Mouse (Mus musculus): ENCODE results near the gene F2rl1. TPM values are rescaled to one million over a fixed set of nuclear protein-coding genes. Genes with fewer than 3 reads are reported as not detected.

F2rl1 gene
- polyA plus RNA-seq, 1 experiment from 2014 or later, result not detected

- no peak overlapping the region for H3K4me2 ChIP-seq (ENCODE audit: low read depth)
- ATAC-seq (ENCODE audit: insufficient read depth, low FRiP score, low TSS enrichment) (no peak), DNase-seq (ENCODE audit: low spot score) (no peak)
- H3K4me3 ChIP-seq (ENCODE audit: low read depth, low read length), result no peak overlapping the region
- 81% methylated on average over 11 of the region's 11 CpGs for WGBS
- H3K9me3 ChIP-seq (ENCODE audit: control insufficient read depth, low read length), result no peaks in the 10 kb centered on the region
- 0 out of 2 replicates have a peak, but pooled peaks cover 2% of the 10 kb centered on the region for H3K4me1 ChIP-seq (ENCODE audit: control insufficient read depth, insufficient read depth, low read length)
- no peaks in the 10 kb centered on the region for H3K36me3 ChIP-seq (ENCODE audit: control insufficient read depth, insufficient read depth, low read length)
- H3K27ac ChIP-seq (ENCODE audit: low read depth, low read length), result no peak overlapping the region
- no peak overlapping the region for H3K9ac ChIP-seq (ENCODE audit: low read length)
- H3K27me3 ChIP-seq (ENCODE audit: control insufficient read depth, insufficient read depth, low read length), result no peaks in the 10 kb centered on the region
These were observed 29.0 kb upstream of the F2rl1 start for GRCm38 (mm10) chr13:95553885-95554492.

- no peak for DNase-seq (ENCODE audit: low spot score)
- Histone ChIP-seq H3K4me3 (ENCODE audit: low read depth, low read length) (no peak overlapping the region), H3K9ac (ENCODE audit: low read length) (no peak overlapping the region), H3K4me1 (ENCODE audit: control insufficient read depth, insufficient read depth, low read length) (0 out of 2 replicates have a peak, but pooled peaks cover 9% of the 10 kb centered on the region), H3K36me3 (ENCODE audit: control insufficient read depth, insufficient read depth, low read length) (no peaks in the 10 kb centered on the region), H3K4me2 (ENCODE audit: low read depth) (no peak overlapping the region), H3K27ac (ENCODE audit: low read depth, low read length) (no peak overlapping the region), H3K27me3 (ENCODE audit: control insufficient read depth, insufficient read depth, low read length) (no peaks in the 10 kb centered on the region), H3K9me3 (ENCODE audit: control insufficient read depth, low read length) (no peaks in the 10 kb centered on the region)
- WGBS, result 75% methylated on average over 2 of the region's 2 CpGs
- no peak for ATAC-seq (ENCODE audit: insufficient read depth, low FRiP score, low TSS enrichment)
These were observed 25.8 kb upstream of the F2rl1 start for GRCm38 (mm10) chr13:95550636-95551370.

- H3K27ac ChIP-seq (ENCODE audit: low read depth, low read length), result no peak overlapping the region
These were observed 24.4 kb upstream of the F2rl1 start for GRCm38 (mm10) chr13:95549421-95549820.

GRCm38 (mm10) chr13:95548856-95549255 is 23.8 kb upstream of the F2rl1 start:
- no peaks in the 10 kb centered on the region for H3K27me3 ChIP-seq (ENCODE audit: control insufficient read depth, insufficient read depth, low read length)
- 16% methylated on average over 6 of the region's 6 CpGs for WGBS
- H3K27ac ChIP-seq (ENCODE audit: low read depth, low read length), result no peak overlapping the region
- no peak for DNase-seq (ENCODE audit: low spot score)
- H3K36me3 ChIP-seq (ENCODE audit: control insufficient read depth, insufficient read depth, low read length), result no peaks in the 10 kb centered on the region
- 0 out of 2 replicates have a peak, but pooled peaks cover 9% of the 10 kb centered on the region for H3K4me1 ChIP-seq (ENCODE audit: control insufficient read depth, insufficient read depth, low read length)
- H3K4me3 ChIP-seq (ENCODE audit: low read depth, low read length), result no peak overlapping the region
- H3K9me3 ChIP-seq (ENCODE audit: control insufficient read depth, low read length), result no peaks in the 10 kb centered on the region
- peak overlapping the region; percentile 28 for H3K4me2 ChIP-seq (ENCODE audit: low read depth)
- H3K9ac ChIP-seq (ENCODE audit: low read length), result no peak overlapping the region
- peak; percentile 53; the same call in 1 of the 2 replicates for ATAC-seq (ENCODE audit: insufficient read depth, low FRiP score, low TSS enrichment)

More at GRCm38 (mm10) chr13:95549421-95549820, 24.4 kb upstream of the F2rl1 start:
- Histone ChIP-seq H3K27me3 (ENCODE audit: control insufficient read depth, insufficient read depth, low read length) (no peaks in the 10 kb centered on the region), H3K4me1 (ENCODE audit: control insufficient read depth, insufficient read depth, low read length) (0 out of 2 replicates have a peak, but pooled peaks cover 9% of the 10 kb centered on the region), H3K9me3 (ENCODE audit: control insufficient read depth, low read length) (no peaks in the 10 kb centered on the region), H3K4me3 (ENCODE audit: low read depth, low read length) (no peak overlapping the region), H3K4me2 (ENCODE audit: low read depth) (no peak overlapping the region), H3K36me3 (ENCODE audit: control insufficient read depth, insufficient read depth, low read length) (no peaks in the 10 kb centered on the region), H3K9ac (ENCODE audit: low read length) (no peak overlapping the region)
- DNase-seq (ENCODE audit: low spot score) (no peak), ATAC-seq (ENCODE audit: insufficient read depth, low FRiP score, low TSS enrichment) (no peak)
- WGBS, result 6% methylated on average over 3 of the region's 3 CpGs

GRCm38 (mm10) chr13:95548291-95548789 is 23.3 kb upstream of the F2rl1 start:
- H3K4me1 ChIP-seq (ENCODE audit: control insufficient read depth, insufficient read depth, low read length), result 0 out of 2 replicates have a peak, but pooled peaks cover 9% of the 10 kb centered on the region
- DNase-seq (ENCODE audit: low spot score) (peak; percentile 58), ATAC-seq (ENCODE audit: insufficient read depth, low FRiP score, low TSS enrichment) (peak; percentile 69; the same call in 1 of the 2 replicates)
- 20% methylated on average over 20 of the region's 20 CpGs for WGBS
- H3K27ac ChIP-seq (ENCODE audit: low read depth, low read length), result 0 out of 2 replicates have a peak overlapping the region, but pooled peaks have one; percentile 17
- no peaks in the 10 kb centered on the region for H3K9me3 ChIP-seq (ENCODE audit: control insufficient read depth, low read length)
- no peak overlapping the region for H3K9ac ChIP-seq (ENCODE audit: low read length)
- no peak overlapping the region for H3K4me3 ChIP-seq (ENCODE audit: low read depth, low read length)
- peak overlapping the region; percentile 28 for H3K4me2 ChIP-seq (ENCODE audit: low read depth)
- no peaks in the 10 kb centered on the region for H3K36me3 ChIP-seq (ENCODE audit: control insufficient read depth, insufficient read depth, low read length)
- no peaks in the 10 kb centered on the region for H3K27me3 ChIP-seq (ENCODE audit: control insufficient read depth, insufficient read depth, low read length)

GRCm38 (mm10) chr13:95547090-95547611 is 22.1 kb upstream of the F2rl1 start:
- 0 out of 2 replicates have a peak, but pooled peaks cover 9% of the 10 kb centered on the region for H3K4me1 ChIP-seq (ENCODE audit: control insufficient read depth, insufficient read depth, low read length)
- 49% methylated on average over 12 of the region's 12 CpGs for WGBS
- no peaks in the 10 kb centered on the region for H3K9me3 ChIP-seq (ENCODE audit: control insufficient read depth, low read length)
- no peak overlapping the region for H3K9ac ChIP-seq (ENCODE audit: low read length)
- H3K4me2 ChIP-seq (ENCODE audit: low read depth), result no peak overlapping the region
- H3K27me3 ChIP-seq (ENCODE audit: control insufficient read depth, insufficient read depth, low read length), result no peaks in the 10 kb centered on the region
- ATAC-seq (ENCODE audit: insufficient read depth, low FRiP score, low TSS enrichment), result no peak; the same call in 1 of the 2 replicates
- H3K4me3 ChIP-seq (ENCODE audit: low read depth, low read length), result no peak overlapping the region
- no peak overlapping the region for H3K27ac ChIP-seq (ENCODE audit: low read depth, low read length)
- no peak for DNase-seq (ENCODE audit: low spot score)
- no peaks in the 10 kb centered on the region for H3K36me3 ChIP-seq (ENCODE audit: control insufficient read depth, insufficient read depth, low read length)

- Histone ChIP-seq H3K4me3 (ENCODE audit: low read depth, low read length) (no peak overlapping the region), H3K4me2 (ENCODE audit: low read depth) (no peak overlapping the region), H3K27ac (ENCODE audit: low read depth, low read length) (no peak overlapping the region), H3K9ac (ENCODE audit: low read length) (no peak overlapping the region), H3K4me1 (ENCODE audit: control insufficient read depth, insufficient read depth, low read length) (0 out of 2 replicates have a peak, but pooled peaks cover 9% of the 10 kb centered on the region), H3K27me3 (ENCODE audit: control insufficient read depth, insufficient read depth, low read length) (no peaks in the 10 kb centered on the region), H3K9me3 (ENCODE audit: control insufficient read depth, low read length) (no peaks in the 10 kb centered on the region), H3K36me3 (ENCODE audit: control insufficient read depth, insufficient read depth, low read length) (no peaks in the 10 kb centered on the region)
- 75% methylated on average over 6 of the region's 6 CpGs for WGBS
- DNase-seq (ENCODE audit: low spot score) (no peak), ATAC-seq (ENCODE audit: insufficient read depth, low FRiP score, low TSS enrichment) (no peak)
These were observed 21.2 kb upstream of the F2rl1 start for GRCm38 (mm10) chr13:95546251-95546650.

- WGBS, result 85% methylated on average over 7 of the region's 7 CpGs
- no peak for ATAC-seq (ENCODE audit: insufficient read depth, low FRiP score, low TSS enrichment)
- no peak overlapping the region for H3K27ac ChIP-seq (ENCODE audit: low read depth, low read length)
These were observed 20.7 kb upstream of the F2rl1 start for GRCm38 (mm10) chr13:95545729-95546186.

More at GRCm38 (mm10) chr13:95545729-95546186, 20.7 kb upstream of the F2rl1 start:
- DNase-seq (ENCODE audit: low spot score), result no peak
- no peak overlapping the region for H3K4me3 ChIP-seq (ENCODE audit: low read depth, low read length)
- H3K27me3 ChIP-seq (ENCODE audit: control insufficient read depth, insufficient read depth, low read length), result no peaks in the 10 kb centered on the region
- H3K36me3 ChIP-seq (ENCODE audit: control insufficient read depth, insufficient read depth, low read length), result no peaks in the 10 kb centered on the region
- no peak overlapping the region for H3K4me2 ChIP-seq (ENCODE audit: low read depth)
- H3K9ac ChIP-seq (ENCODE audit: low read length), result no peak overlapping the region
- H3K4me1 ChIP-seq (ENCODE audit: control insufficient read depth, insufficient read depth, low read length), result 0 out of 2 replicates have a peak, but pooled peaks cover 9% of the 10 kb centered on the region
- H3K9me3 ChIP-seq (ENCODE audit: control insufficient read depth, low read length), result no peaks in the 10 kb centered on the region
